Mouse (Mus musculus) liver, adult (tissue): ENCODE results near the gene Myof.

ENCODE experiments used
- GATA4 ChIP-seq: IDR thresholded peaks from 2 replicates; pipeline ENCODE4 v1.6.1; 2014; ENCODE audit warnings: mild to moderate bottlenecking, low read length; ENCODE audit not compliant: insufficient replicate concordance

Myof gene

GRCm38 (mm10) chr19:37994301-37994700 is 49.1 kb downstream of the Myof start:
- TF ChIP-seq GATA4, result no peak

GRCm38 (mm10) chr19:37992184-37992554 is 51.2 kb downstream of the Myof start:
- no peak for TF ChIP-seq GATA4

GRCm38 (mm10) chr19:37991399-37992183 is 51.8 kb downstream of the Myof start:
- no peak for TF ChIP-seq GATA4

GRCm38 (mm10) chr19:37989971-37990370 is 53.4 kb downstream of the Myof start:
- no peak for TF ChIP-seq GATA4

GRCm38 (mm10) chr19:37988156-37988555 is 55.2 kb downstream of the Myof start:
- no peak for TF ChIP-seq GATA4

GRCm38 (mm10) chr19:37985730-37986129 is 57.6 kb downstream of the Myof start:
- no peak for TF ChIP-seq GATA4

GRCm38 (mm10) chr19:37975951-37976350 is 67.4 kb downstream of the Myof start:
- TF ChIP-seq GATA4, result no peak

- TF ChIP-seq GATA4, result no peak
These were observed 72.8 kb downstream of the Myof start for GRCm38 (mm10) chr19:37970571-37970970.

- no peak for TF ChIP-seq GATA4
These were observed 73.4 kb downstream of the Myof start for GRCm38 (mm10) chr19:37970004-37970403.

GRCm38 (mm10) chr19:37965828-37966227 is 77.5 kb downstream of the Myof start:
- no peak for TF ChIP-seq GATA4

GRCm38 (mm10) chr19:37963421-37963820 is 80.0 kb downstream of the Myof start:
- TF ChIP-seq GATA4, result no peak

- no peak for TF ChIP-seq GATA4
These were observed 82.6 kb downstream of the Myof start for GRCm38 (mm10) chr19:37960791-37961190.

GRCm38 (mm10) chr19:37959543-37960215 is 83.7 kb downstream of the Myof start:
- no peak for TF ChIP-seq GATA4

GRCm38 (mm10) chr19:37959076-37959475 is 84.3 kb downstream of the Myof start:
- TF ChIP-seq GATA4, result no peak

GRCm38 (mm10) chr19:37957256-37957655 is 86.1 kb downstream of the Myof start:
- TF ChIP-seq GATA4, result no peak

GRCm38 (mm10) chr19:37956006-37956405 is 87.4 kb downstream of the Myof start:
- TF ChIP-seq GATA4, result no peak
